Mouse (Mus musculus) kidney, embryonic 16.5 days (tissue): ENCODE data around the gene Tectb. TPM values are rescaled to one million over a fixed set of nuclear protein-coding genes. Genes with fewer than 3 reads are reported as not detected.

Experiments
- ATAC-seq: fragments of 200-750 bp; cut with Nextera tagmentation; 2 replicates; pipeline ENCODE4 v1.8.0; 2017; ENCODE audit warnings: moderate TSS enrichment; ENCODE audit not compliant: low FRiP score, low TSS enrichment
- H3K27ac ChIP-seq: fragments of 300-500 bp; sonication (generic); 2 replicates; pipeline ENCODE4 v1.5.1; 2014; ENCODE audit warnings: low read length
- H3K27me3 ChIP-seq: fragments of 300-500 bp; sonication (generic); 2 replicates; pipeline ENCODE4 v1.6.1; 2014; ENCODE audit warnings: low read length, control low read depth, mixed read lengths; ENCODE audit not compliant: insufficient read depth
- H3K36me3 ChIP-seq: fragments of 300-500 bp; sonication (generic); 2 replicates; pipeline ENCODE4 v1.6.1; 2014; ENCODE audit warnings: low read length, control low read depth, mixed read lengths; ENCODE audit not compliant: insufficient read depth
- H3K4me1 ChIP-seq: fragments of 300-500 bp; sonication (generic); 2 replicates; pipeline ENCODE4 v1.6.1; 2014; ENCODE audit warnings: low read length, control low read depth, mixed read lengths; ENCODE audit not compliant: insufficient read depth
- H3K4me2 ChIP-seq: fragments of 300-500 bp; sonication (generic); replicated peaks from 2 replicates; pipeline ENCODE4 v1.6.1; 2014; ENCODE audit warnings: low read depth, low read length
- H3K4me3 ChIP-seq: fragments of 300-500 bp; sonication (generic); 2 replicates; pipeline ENCODE4 v1.5.1; 2014; ENCODE audit warnings: mild to moderate bottlenecking, low read length
- H3K9ac ChIP-seq: fragments of 300-500 bp; sonication (generic); replicated peaks from 2 replicates; pipeline ENCODE4 v1.6.1; 2014; ENCODE audit warnings: low read length
- H3K9me3 ChIP-seq: fragments of 300-500 bp; sonication (generic); 2 replicates; pipeline ENCODE4 v1.6.1; 2016; ENCODE audit warnings: low read length, control low read depth
- WGBS: fragments of 180-500 bp; shearing (Covaris S2); extraction: QIAGEN DNeasy Blood & Tissue Kit; methylation state at CpG from one replicate; pipeline ENCODE4 v1.1.7; 2014; 5-methylcytosine and 5-hydroxymethylcytosine counted together
- polyA plus RNA-seq: library from polyadenylated mRNA; unstranded; fragments of >200 nt; fragmentation: Nextera tagmentation; extraction: Ambion mirVana; gene quantifications from 2 replicates; pipeline ENCODE4 v1.2.1, GENCODE M21; 2015

Tectb gene
- polyA plus RNA-seq, result not detected in 2 replicates

DNA sequence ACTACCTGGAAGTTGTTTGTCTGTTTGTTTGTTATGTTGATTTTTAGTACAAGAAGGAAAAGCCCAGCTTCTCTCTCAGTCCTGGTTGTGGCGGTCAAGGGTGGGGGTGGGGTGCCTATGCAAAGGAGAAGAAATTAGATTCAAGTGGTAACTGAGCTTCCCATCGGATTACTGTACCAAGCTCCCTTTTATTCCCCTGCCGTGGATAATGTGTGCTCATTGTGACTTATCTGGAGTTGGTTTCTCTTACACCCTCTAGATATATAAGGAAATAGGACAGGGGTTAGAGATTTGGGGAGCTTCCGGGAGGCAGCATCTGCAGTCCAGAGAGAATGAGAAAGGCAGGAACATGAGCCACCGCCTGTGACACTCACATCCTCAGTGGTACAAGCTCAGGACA is at the start of gene Tectb:
TSS of gene Tectb (plus strand) at position 301 of the 400 bp plus-strand sequence.
- H3K9ac ChIP-seq, result no peak within 1 kb of the TSS
- no peak within 1 kb of the TSS for H3K4me3 ChIP-seq
- H3K36me3 ChIP-seq, result no peaks in the 10 kb centered on the region
- H3K27me3 ChIP-seq, result no peaks in the 10 kb centered on the region
- H3K9me3 ChIP-seq, result no peaks in the 10 kb centered on the region
- H3K4me2 ChIP-seq, result no peak within 1 kb of the TSS
- no peak within 1 kb of the TSS for H3K27ac ChIP-seq
- 81% methylated on average over 5 of the region's 5 CpGs for WGBS
- ATAC-seq, result no peak
- H3K4me1 ChIP-seq, result no peaks in the 10 kb centered on the region

DNA sequence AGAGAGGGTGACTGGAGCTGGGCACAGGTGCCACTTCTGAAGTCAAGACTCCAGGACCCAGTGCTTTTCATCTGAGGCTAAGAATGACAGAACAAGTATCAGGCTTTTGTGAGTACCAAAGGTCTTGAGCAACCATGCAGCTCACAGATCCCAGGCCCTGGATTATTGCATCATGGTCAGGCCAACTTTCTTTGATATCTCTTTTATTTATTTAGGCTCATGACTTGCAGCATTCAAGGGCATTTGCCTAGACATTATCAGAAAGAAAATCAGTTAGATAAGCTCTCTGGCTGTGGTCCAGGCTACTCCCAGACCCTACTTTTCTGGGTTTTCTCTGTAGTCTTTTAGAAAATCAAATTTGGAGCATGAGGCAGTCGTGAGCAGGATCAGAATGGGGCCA is 48.8 kb upstream of the Tectb start:
- ATAC-seq, result no peak
- Histone ChIP-seq H3K4me3 (no peak overlapping the region), H3K9ac (no peak overlapping the region), H3K9me3 (no peaks in the 10 kb centered on the region), H3K27me3 (no peaks in the 10 kb centered on the region), H3K4me2 (no peak overlapping the region), H3K27ac (no peak overlapping the region), H3K4me1 (peaks cover 18% of the 10 kb centered on the region; the same call in 1 of the 2 replicates), H3K36me3 (no peaks in the 10 kb centered on the region)
- WGBS, result 45% methylated on average over 1 of the region's 1 CpGs

DNA sequence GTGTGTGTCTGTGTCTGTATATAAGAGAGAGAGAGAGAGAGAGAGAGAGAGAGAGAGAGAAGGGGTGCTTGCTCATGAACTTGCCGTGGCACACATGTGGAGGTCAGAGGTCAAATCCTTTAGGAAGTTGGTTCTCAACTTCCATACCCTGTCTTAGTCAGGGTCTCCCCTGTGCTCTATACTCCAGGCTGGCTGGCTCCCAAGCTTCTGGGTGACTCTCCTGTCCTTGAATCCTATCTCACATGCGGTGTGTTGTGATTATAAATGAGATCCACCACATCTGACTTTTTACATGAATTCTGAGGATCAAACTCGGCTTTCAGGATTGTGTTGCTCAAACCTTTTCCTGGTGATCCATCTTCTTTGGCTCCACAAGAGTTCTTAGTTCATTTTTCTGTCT is 48.1 kb upstream of the Tectb start:
- Histone ChIP-seq H3K4me3 (no peak overlapping the region), H3K27me3 (no peaks in the 10 kb centered on the region), H3K9ac (no peak overlapping the region), H3K9me3 (no peaks in the 10 kb centered on the region), H3K4me2 (no peak overlapping the region), H3K4me1 (peaks cover 19% of the 10 kb centered on the region; the same call in 1 of the 2 replicates), H3K27ac (no peak overlapping the region), H3K36me3 (no peaks in the 10 kb centered on the region)
- no peak for ATAC-seq
- 75% methylated on average over 3 of the region's 3 CpGs for WGBS

DNA sequence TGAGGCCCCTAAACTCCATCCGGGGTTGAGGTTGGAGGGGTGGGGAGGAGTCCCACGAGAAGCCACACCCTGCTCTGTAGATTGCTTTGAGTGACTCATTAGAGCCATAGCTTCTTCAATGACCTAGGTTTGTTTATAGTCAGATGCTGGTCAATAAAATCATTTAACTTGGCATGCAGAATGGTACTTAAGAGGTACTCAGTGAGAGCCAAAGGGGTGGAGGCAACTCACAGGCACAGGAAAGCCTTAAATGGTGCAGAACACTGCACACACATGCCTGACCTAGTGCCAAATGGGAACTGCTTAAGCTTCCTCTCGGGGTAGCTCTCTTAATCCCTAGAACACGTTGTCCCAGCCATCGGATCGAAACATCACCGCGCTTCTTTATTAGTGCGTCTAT is 46.0 kb upstream of the Tectb start:
- Histone ChIP-seq H3K27me3 (no peaks in the 10 kb centered on the region), H3K9me3 (no peaks in the 10 kb centered on the region), H3K4me2 (no peak overlapping the region), H3K4me1 (peaks cover 24% of the 10 kb centered on the region; the same call in 1 of the 2 replicates), H3K27ac (no peak overlapping the region), H3K4me3 (no peak overlapping the region), H3K9ac (no peak overlapping the region), H3K36me3 (no peaks in the 10 kb centered on the region)
- no peak for ATAC-seq
- 59% methylated on average over 9 of the region's 9 CpGs for WGBS

DNA sequence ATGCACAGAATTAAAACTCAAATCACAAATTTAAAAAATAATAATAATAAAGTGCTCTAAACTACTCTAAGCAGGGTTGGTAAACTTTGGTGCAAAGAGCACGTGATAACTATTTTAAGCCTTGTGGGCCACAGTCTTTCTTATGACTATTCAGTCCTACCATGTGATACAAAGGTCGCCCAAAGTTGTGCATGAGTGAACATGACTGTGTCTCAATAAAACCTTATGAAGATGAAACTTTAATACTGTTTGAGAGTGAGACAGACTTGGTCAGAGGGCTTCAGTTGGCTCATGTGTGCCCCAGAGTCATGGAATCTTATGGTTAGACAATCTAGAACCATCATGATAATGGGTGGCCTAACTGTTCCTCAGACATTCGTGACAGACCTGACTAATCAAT is 44.6 kb upstream of the Tectb start:
- H3K9me3 ChIP-seq, result no peaks in the 10 kb centered on the region
- no peak for ATAC-seq
- no peak overlapping the region for H3K4me2 ChIP-seq
- H3K27ac ChIP-seq, result no peak overlapping the region
- H3K27me3 ChIP-seq, result no peaks in the 10 kb centered on the region
- WGBS, result 88% methylated on average over 3 of the region's 3 CpGs
- H3K4me3 ChIP-seq, result no peak overlapping the region
- H3K4me1 ChIP-seq, result peaks cover 24% of the 10 kb centered on the region; the same call in 1 of the 2 replicates
- H3K36me3 ChIP-seq, result no peaks in the 10 kb centered on the region
- no peak overlapping the region for H3K9ac ChIP-seq

DNA sequence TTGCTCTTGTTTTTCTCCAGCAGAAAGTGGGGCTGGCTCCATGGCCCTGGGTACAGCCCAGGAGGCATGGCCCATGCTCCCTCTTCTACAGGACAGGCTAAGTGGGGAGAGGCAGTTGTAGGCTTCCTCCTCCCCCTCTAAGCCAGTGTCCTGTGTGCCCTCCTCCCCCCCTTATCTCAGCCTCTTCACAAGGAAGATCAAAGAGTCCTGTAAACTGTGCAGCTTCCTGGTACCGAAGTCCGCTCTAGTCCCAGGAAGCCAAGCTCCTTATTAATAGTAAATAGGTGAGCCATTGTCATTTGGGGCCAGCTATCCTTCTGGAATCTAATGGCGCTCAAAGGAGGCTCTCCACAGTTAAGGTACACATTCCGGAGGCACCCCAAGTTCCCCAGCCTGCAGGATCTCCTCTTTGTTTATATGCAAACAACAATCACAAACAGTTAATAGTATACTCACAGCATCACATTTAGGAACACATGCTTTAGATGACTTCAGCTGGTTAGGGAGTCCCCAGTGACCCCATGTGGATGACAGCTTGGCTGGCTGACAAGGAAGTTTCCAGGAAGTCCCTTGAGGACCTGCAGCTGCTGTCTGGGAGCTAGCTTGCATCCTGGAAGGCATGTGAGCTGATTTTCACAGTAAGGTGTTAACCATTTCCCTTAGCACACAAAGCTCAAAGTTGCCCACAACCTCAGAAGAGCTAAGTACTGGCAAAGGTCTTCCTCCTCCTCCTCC is 43.7 kb upstream of the Tectb start:
- ATAC-seq, result peak; percentile 85
- Histone ChIP-seq H3K9ac (no peak overlapping the region), H3K27ac (peak overlapping the region; percentile 28; the same call in 1 of the 2 replicates), H3K4me2 (no peak overlapping the region), H3K36me3 (no peaks in the 10 kb centered on the region), H3K4me1 (peaks cover 24% of the 10 kb centered on the region; the same call in 1 of the 2 replicates), H3K4me3 (no peak overlapping the region), H3K27me3 (no peaks in the 10 kb centered on the region), H3K9me3 (no peaks in the 10 kb centered on the region)
- 33% methylated on average over 4 of the region's 4 CpGs for WGBS

DNA sequence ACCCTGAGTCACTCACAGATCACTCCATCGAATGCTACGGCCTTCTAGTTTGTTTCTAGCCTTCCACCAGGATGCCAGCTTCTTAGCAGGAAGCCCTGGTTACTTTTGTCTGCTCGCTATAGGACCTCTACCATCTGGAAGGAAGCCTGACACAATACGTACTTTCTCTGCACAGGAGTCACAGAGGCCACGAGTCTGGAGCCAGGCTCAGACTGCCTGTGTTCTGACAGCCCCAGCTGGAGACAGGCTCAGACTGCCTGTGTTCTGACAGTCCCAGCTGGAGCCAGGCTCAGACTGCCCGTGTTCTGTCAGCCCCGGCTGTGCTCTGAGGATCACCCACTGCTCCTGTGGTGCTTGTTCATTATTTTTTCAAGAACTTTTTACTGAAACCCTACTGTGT is 42.6 kb upstream of the Tectb start:
- ATAC-seq, result peak; percentile 83
- no peak overlapping the region for H3K4me2 ChIP-seq
- 47% methylated on average over 7 of the region's 7 CpGs for WGBS

DNA sequence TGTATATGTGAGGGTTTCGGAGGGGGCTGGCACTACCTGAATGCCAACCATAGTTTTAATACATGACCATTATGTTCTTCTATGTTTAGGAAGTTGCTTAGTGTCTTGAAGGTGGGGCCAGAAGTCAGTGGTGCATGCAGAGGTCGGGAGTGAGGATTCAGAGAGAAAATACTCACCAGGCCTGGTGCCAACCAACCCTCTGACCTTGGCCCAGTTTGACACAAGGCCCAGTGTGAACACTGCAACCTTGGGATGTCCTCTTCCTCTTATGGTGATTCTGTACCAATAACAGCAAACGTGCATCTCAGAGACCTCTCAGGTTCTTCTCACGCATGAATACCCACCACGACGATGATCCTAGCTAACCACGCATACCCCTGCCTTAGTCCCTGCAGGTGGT is 42.0 kb upstream of the Tectb start:
- no peak for ATAC-seq
- H3K9ac ChIP-seq, result no peak overlapping the region
- no peak overlapping the region for H3K4me2 ChIP-seq
- H3K36me3 ChIP-seq, result no peaks in the 10 kb centered on the region
- no peaks in the 10 kb centered on the region for H3K9me3 ChIP-seq
- WGBS, result 69% methylated on average over 7 of the region's 7 CpGs
- H3K4me1 ChIP-seq, result peaks cover 24% of the 10 kb centered on the region; the same call in 1 of the 2 replicates
- H3K27ac ChIP-seq, result no peak overlapping the region; the same call in 1 of the 2 replicates
- H3K4me3 ChIP-seq, result no peak overlapping the region
- H3K27me3 ChIP-seq, result no peaks in the 10 kb centered on the region

More for the DNA sequence above, 42.6 kb upstream of the Tectb start:
- Histone ChIP-seq H3K27me3 (no peaks in the 10 kb centered on the region), H3K9ac (no peak overlapping the region; the same call in 1 of the 2 replicates), H3K27ac (peak overlapping the region; percentile 68), H3K4me1 (peaks cover 24% of the 10 kb centered on the region; the same call in 1 of the 2 replicates), H3K36me3 (no peaks in the 10 kb centered on the region), H3K4me3 (no peak overlapping the region), H3K9me3 (no peaks in the 10 kb centered on the region)

DNA sequence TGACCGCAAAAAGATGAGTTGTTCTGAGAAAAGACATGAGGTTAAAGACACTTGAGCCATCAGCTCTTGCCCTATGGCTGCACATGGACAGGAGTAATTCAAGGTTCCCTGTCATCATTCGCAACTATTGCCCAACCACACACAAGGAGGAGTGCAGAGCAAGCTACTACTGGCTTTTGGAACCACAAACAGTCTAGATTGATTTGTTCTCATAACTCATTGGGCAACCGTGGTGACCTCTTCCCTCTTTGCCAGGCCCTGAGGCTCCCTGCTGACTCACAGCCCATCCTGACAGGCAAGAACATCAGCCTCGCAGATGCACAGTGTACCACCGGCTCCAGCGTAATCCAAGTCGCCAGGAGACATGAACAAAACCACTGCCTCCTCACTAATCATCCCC is 41.2 kb upstream of the Tectb start:
- Histone ChIP-seq H3K27ac (no peak overlapping the region), H3K9me3 (no peaks in the 10 kb centered on the region), H3K9ac (no peak overlapping the region), H3K4me3 (no peak overlapping the region), H3K36me3 (no peaks in the 10 kb centered on the region), H3K27me3 (no peaks in the 10 kb centered on the region), H3K4me1 (peaks cover 31% of the 10 kb centered on the region), H3K4me2 (no peak overlapping the region)
- no peak for ATAC-seq
- WGBS, result 87% methylated on average over 7 of the region's 7 CpGs
